26 mouse cellular contexts compared by ENCODE assay signal in genomic region chr7:119607796-119608515, GRCm38 (mm10). TPM values are rescaled to one million over a fixed set of nuclear protein-coding genes. Genes with fewer than 3 reads are reported as not detected.
DNase-seq lines count a peak whose midpoint lies in the region; ATAC-seq and TF ChIP-seq lines count a peak whose summit lies in the region.
"Had no signal": no experiment of that assay in that cellular context is flagged by ENCODE, and none has a peak within 500 bp of the region (broad histone marks: within the 10 kb centered on the region; RNA-seq: fewer than 3 reads in every experiment).

No protein-coding gene starts in this region.

- H3K4me1 ChIP-seq in kidney, embryonic 14.5 days (ENCODE audit: control insufficient read depth, insufficient read depth, low read length): no peaks in the 10 kb centered on the region
- peaks cover 8% of the 10 kb centered on the region; the same call in 1 of the 2 replicates for H3K4me1 ChIP-seq in lung, embryonic 16.5 days (replicated peaks; ENCODE audit: control insufficient read depth, insufficient read depth, low read length)
- no peaks in the 10 kb centered on the region for H3K4me1 ChIP-seq in lung, postnatal 0 days (ENCODE audit: insufficient read depth, low read depth, low read length)
- H3K4me1 ChIP-seq: embryonic facial prominence, embryonic 13.5 days; forebrain, embryonic 12.5 days; heart, embryonic 13.5 days; hindbrain, embryonic 15.5 days had no signal

- no peak overlapping the region for H3K4me2 ChIP-seq in kidney, embryonic 14.5 days (replicated peaks; ENCODE audit: low read depth, low read length)
- no peak overlapping the region; the same call in 1 of the 2 replicates for H3K4me2 ChIP-seq in lung, embryonic 16.5 days (ENCODE audit: low read depth, low read length)
- no peak overlapping the region for H3K4me2 ChIP-seq in lung, postnatal 0 days (replicated peaks; ENCODE audit: low read depth, low read length)
- H3K4me2 ChIP-seq: embryonic facial prominence, embryonic 13.5 days; forebrain, embryonic 12.5 days; heart, embryonic 13.5 days; hindbrain, embryonic 15.5 days had no signal

- no peaks in the 10 kb centered on the region for H3K9me3 ChIP-seq in kidney, embryonic 14.5 days (ENCODE audit: control insufficient read depth, low read length)
- H3K9me3 ChIP-seq in lung, embryonic 16.5 days (ENCODE audit: control insufficient read depth, low read length): no peaks in the 10 kb centered on the region
- no peaks in the 10 kb centered on the region for H3K9me3 ChIP-seq in lung, postnatal 0 days (ENCODE audit: low read length)
- H3K9me3 ChIP-seq: embryonic facial prominence, embryonic 13.5 days; forebrain, embryonic 12.5 days; heart, embryonic 13.5 days; hindbrain, embryonic 15.5 days had no signal

- WGBS in kidney, embryonic 14.5 days: 68% methylated on average over 9 of the region's 9 CpGs
- whole genome bisulfite sequencing in lung, embryonic 16.5 days: 49% methylated on average over 9 of the region's 9 CpGs
- 41% methylated on average over 9 of the region's 9 CpGs for WGBS in lung, postnatal 0 days

- no peaks in the 10 kb centered on the region for H3K36me3 ChIP-seq in kidney, embryonic 14.5 days (ENCODE audit: control insufficient read depth, insufficient read depth, low read length)
- H3K36me3 ChIP-seq in lung, embryonic 16.5 days (ENCODE audit: control insufficient read depth, insufficient read depth, low read length): no peaks in the 10 kb centered on the region
- no peaks in the 10 kb centered on the region for H3K36me3 ChIP-seq in lung, postnatal 0 days (ENCODE audit: insufficient read depth, low read length)
- H3K36me3 ChIP-seq: embryonic facial prominence, embryonic 13.5 days; forebrain, embryonic 12.5 days; heart, embryonic 13.5 days; hindbrain, embryonic 15.5 days had no signal

- no peak overlapping the region for H3K9ac ChIP-seq in kidney, embryonic 14.5 days (ENCODE audit: low read depth, low read length)
- no peak overlapping the region for H3K9ac ChIP-seq in lung, embryonic 16.5 days (ENCODE audit: low read length)
- H3K9ac ChIP-seq in lung, postnatal 0 days (replicated peaks; ENCODE audit: low read depth): no peak overlapping the region
- H3K9ac ChIP-seq: embryonic facial prominence, embryonic 13.5 days; forebrain, embryonic 12.5 days; heart, embryonic 13.5 days; hindbrain, embryonic 15.5 days had no signal

- no peaks in the 10 kb centered on the region for H3K27me3 ChIP-seq in kidney, embryonic 14.5 days (ENCODE audit: control insufficient read depth, insufficient read depth, low read length)
- no peaks in the 10 kb centered on the region for H3K27me3 ChIP-seq in lung, embryonic 16.5 days (ENCODE audit: control insufficient read depth, insufficient read depth, low read depth, low read length)
- H3K27me3 ChIP-seq in lung, postnatal 0 days (replicated peaks; ENCODE audit: insufficient read depth, low read length): no peaks in the 10 kb centered on the region
- H3K27me3 ChIP-seq: embryonic facial prominence, embryonic 13.5 days; forebrain, embryonic 12.5 days; heart, embryonic 13.5 days; hindbrain, embryonic 15.5 days had no signal

- no peak overlapping the region for H3K4me3 ChIP-seq in kidney, embryonic 14.5 days (ENCODE audit: low read length)
- no peak overlapping the region for H3K4me3 ChIP-seq in lung, embryonic 16.5 days (ENCODE audit: low read length)
- no peak overlapping the region for H3K4me3 ChIP-seq in lung, postnatal 0 days (ENCODE audit: low read depth, low read length)
- H3K4me3 ChIP-seq: embryonic facial prominence, embryonic 13.5 days; forebrain, embryonic 12.5 days; heart, embryonic 13.5 days; hindbrain, embryonic 15.5 days had no signal

- TF ChIP-seq EP300 in lung, postnatal 0 days (IDR thresholded peaks at IDR 0.05): no peak

- TF ChIP-seq CTCF in lung, postnatal 0 days (IDR thresholded peaks at IDR 0.05): no peak

- no peak overlapping the region for H3K27ac ChIP-seq in kidney, embryonic 14.5 days (ENCODE audit: low read depth, low read length)
- peak overlapping the region; percentile 79 for H3K27ac ChIP-seq in lung, embryonic 16.5 days (ENCODE audit: low read length)
- no peak overlapping the region for H3K27ac ChIP-seq in lung, postnatal 0 days (ENCODE audit: low read length)
- H3K27ac ChIP-seq: embryonic facial prominence, embryonic 13.5 days; forebrain, embryonic 12.5 days; heart, embryonic 13.5 days; hindbrain, embryonic 15.5 days had no signal

- peak; percentile 48 for DNase-seq in kidney, adult 9 months
- peak; percentile 52 for DNase-seq in lung, postnatal 0 days (ENCODE audit: low spot score)
- peak; percentile 0 for DNase-seq in mesoderm, embryonic 11.5 days (ENCODE audit: low read depth, low spot score)
- no peak for DNase-seq in layer of hippocampus, postnatal 36 days
- DNase-seq: adrenal gland, adult 2 months; adrenal gland, postnatal 36 days; cerebellum, adult 11 months; cerebellum, adult 8-10 months; cerebellum, postnatal 14 days; gastrocnemius, postnatal 10 days; heart, postnatal 36 days had no signal

- ATAC-seq in kidney, embryonic 14.5 days (ENCODE audit: low FRiP score, low TSS enrichment): no peak
- peak; percentile 86 for ATAC-seq in lung, embryonic 16.5 days (ENCODE audit: low read depth)
- ATAC-seq in lung, postnatal 0 days: peak; percentile 64; the same call in 1 of the 2 replicates
- ATAC-seq in cerebellum, adult (ENCODE audit: insufficient number of reproducible peaks, low FRiP score, low TSS enrichment): no peak
- ATAC-seq: forebrain, embryonic 16.5 days had no signal

RNA-seq across cellular contexts. Expression of gene Acsm1, which starts 1.1 kb away (rescaled TPM):
- 0.14 and 0.35 TPM in 2 replicates for polyA plus RNA-seq in kidney, embryonic 14.5 days (2014; fragmentation: Nextera tagmentation; extraction: Ambion mirVana)
- 4.1 and 4.3 TPM in 2 replicates for polyA plus RNA-seq in lung, embryonic 16.5 days (2015; fragmentation: Nextera tagmentation; extraction: Ambion mirVana)
- polyA plus RNA-seq in lung, postnatal 0 days (2015; fragmentation: Nextera tagmentation; extraction: Ambion mirVana): 3.6 and 3.7 TPM in 2 replicates
- not detected for total RNA-seq in layer of hippocampus, postnatal 36 days (2021)
- total RNA-seq: adrenal gland, postnatal 36 days; common myeloid progenitor, adult 5-6 weeks; ES-E14; gastrocnemius, postnatal 10 days; heart, adult 8-10 months; heart, postnatal 36 days had no signal
- polyA plus RNA-seq: embryonic facial prominence, embryonic 13.5 days; forebrain, embryonic 12.5 days; forebrain, embryonic 16.5 days; frontal cortex, adult 2 months; gonadal fat pad, adult 2 months; hindbrain, embryonic 11.5 days; hindbrain, embryonic 15.5 days had no signal

RNA-seq across cellular contexts. Expression of gene Acsm2, which starts 53.8 kb away (rescaled TPM):
- polyA plus RNA-seq in kidney, embryonic 14.5 days (2014; fragmentation: Nextera tagmentation; extraction: Ambion mirVana): 4.6 and 10.4 TPM in 2 replicates
- not detected in 2 replicates for polyA plus RNA-seq in lung, embryonic 16.5 days (2015; fragmentation: Nextera tagmentation; extraction: Ambion mirVana)
- polyA plus RNA-seq in lung, postnatal 0 days (2015; fragmentation: Nextera tagmentation; extraction: Ambion mirVana): not detected in 2 replicates
- not detected for total RNA-seq in layer of hippocampus, postnatal 36 days (2021)
- total RNA-seq: adrenal gland, postnatal 36 days; common myeloid progenitor, adult 5-6 weeks; ES-E14; gastrocnemius, postnatal 10 days; heart, adult 8-10 months; heart, postnatal 36 days had no signal
- polyA plus RNA-seq: adrenal gland, adult 2 months; embryonic facial prominence, embryonic 13.5 days; forebrain, embryonic 12.5 days; forebrain, embryonic 16.5 days; frontal cortex, adult 2 months; heart, embryonic 13.5 days; heart, postnatal 0 days; hindbrain, embryonic 11.5 days had no signal

Comparison
In these comparisons a context has a peak if more than half of its experiments do, and no peak if none do; other contexts are left out.
1. DNase-seq: peak in kidney, adult 9 months (single experiment), lung, postnatal 0 days (single experiment) and mesoderm, embryonic 11.5 days (single experiment); none in layer of hippocampus, postnatal 36 days (0 of 2).
2. ATAC-seq: peak in lung, embryonic 16.5 days (single experiment) and lung, postnatal 0 days (single experiment); none in kidney, embryonic 14.5 days (single experiment) and cerebellum, adult (single experiment).